Mouse (Mus musculus): ENCODE data around the gene Dbndd1. TPM values are rescaled to one million over a fixed set of nuclear protein-coding genes. Genes with fewer than 3 reads are reported as not detected.

The Dbndd1 gene
- polyA plus RNA-seq, 1 experiment from 2014 or later = 0.87 TPM

GRCm38 (mm10) chr8:123518667-123519066 lies 3.4 kb upstream of the Dbndd1 start, which contains the start of gene Gas8:
Gene Gas8 (plus strand): TSS chr8:123518834.
- H3K9me3 ChIP-seq (ENCODE audit: control insufficient read depth) = no peaks in the 10 kb centered on the region
- no peak within 1 kb of the TSS; the same call in 1 of the 2 replicates for H3K27ac ChIP-seq (ENCODE audit: low read depth, low read length)
- 1% methylated on average over 20 of the region's 20 CpGs for WGBS
- peak within 1 kb of the TSS; percentile 84 for H3K4me2 ChIP-seq (replicated peaks; ENCODE audit: low read depth)
- peak; percentile 39 for TF ChIP-seq CTCF (IDR thresholded peaks at IDR 0.05; ENCODE audit: low read depth)
- peak within 1 kb of the TSS; percentile 64 for H3K9ac ChIP-seq (ENCODE audit: low read depth, low read length)
- H3K4me3 ChIP-seq (ENCODE audit: low read depth, low read length) = peak within 1 kb of the TSS; percentile 56
- peak; percentile 94 for ATAC-seq
- peaks cover 31% of the 10 kb centered on the region for H3K27me3 ChIP-seq (replicated peaks; ENCODE audit: control insufficient read depth, insufficient read depth, low read length)
- H3K36me3 ChIP-seq (ENCODE audit: control insufficient read depth, insufficient read depth) = peaks cover 11% of the 10 kb centered on the region
- peaks cover 7% of the 10 kb centered on the region for H3K4me1 ChIP-seq (replicated peaks; ENCODE audit: control insufficient read depth, insufficient read depth, low read length)

- no peak overlapping the region for H3K9ac ChIP-seq (ENCODE audit: low read depth, low read length)
- TF ChIP-seq CTCF (IDR thresholded peaks at IDR 0.05; ENCODE audit: low read depth) = no peak
- peaks cover 36% of the 10 kb centered on the region for H3K27me3 ChIP-seq (replicated peaks; ENCODE audit: control insufficient read depth, insufficient read depth, low read length)
- H3K36me3 ChIP-seq (ENCODE audit: control insufficient read depth, insufficient read depth) = peaks cover 11% of the 10 kb centered on the region
- no peaks in the 10 kb centered on the region for H3K9me3 ChIP-seq (ENCODE audit: control insufficient read depth)
- H3K4me2 ChIP-seq (replicated peaks; ENCODE audit: low read depth) = peak overlapping the region; percentile 84
- ATAC-seq = no peak
- no peak overlapping the region for H3K27ac ChIP-seq (ENCODE audit: low read depth, low read length)
- 32% methylated on average over 10 of the region's 10 CpGs for WGBS
- peaks cover 7% of the 10 kb centered on the region for H3K4me1 ChIP-seq (replicated peaks; ENCODE audit: control insufficient read depth, insufficient read depth, low read length)
- H3K4me3 ChIP-seq (ENCODE audit: low read depth, low read length) = peak overlapping the region; percentile 56; the same call in 1 of the 2 replicates
Observed at GRCm38 (mm10) chr8:123518172-123518571, 2.9 kb upstream of the Dbndd1 start.

DNA sequence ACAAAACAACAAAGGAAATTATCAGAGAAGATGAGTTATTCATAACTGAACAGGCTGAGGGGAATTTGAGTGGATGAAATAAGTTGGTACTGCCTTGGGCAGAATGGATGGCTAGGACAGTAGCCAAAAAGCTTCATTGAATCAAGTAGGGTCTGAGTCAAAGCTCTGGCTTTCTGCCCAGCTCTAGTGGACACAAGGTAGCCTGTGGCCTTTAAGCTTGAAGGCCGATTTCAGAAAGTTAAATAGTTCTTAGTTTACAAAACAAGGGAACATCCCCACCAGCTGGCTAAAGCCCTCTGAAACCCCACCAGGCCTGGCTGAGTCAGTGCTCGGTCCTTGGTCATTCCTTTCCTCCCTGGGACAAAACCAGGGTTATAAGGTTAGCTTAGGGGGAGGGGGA lies 1.3 kb upstream of the Dbndd1 start:
- H3K27ac ChIP-seq (ENCODE audit: low read depth, low read length) = no peak overlapping the region
- no peak overlapping the region for H3K9ac ChIP-seq (ENCODE audit: low read depth, low read length)
- WGBS = 41% methylated on average over 2 of the region's 2 CpGs
- no peak for ATAC-seq
- no peak for TF ChIP-seq CTCF (IDR thresholded peaks at IDR 0.05; ENCODE audit: low read depth)
- peaks cover 45% of the 10 kb centered on the region for H3K27me3 ChIP-seq (replicated peaks; ENCODE audit: control insufficient read depth, insufficient read depth, low read length)
- H3K36me3 ChIP-seq (ENCODE audit: control insufficient read depth, insufficient read depth) = peaks cover 2% of the 10 kb centered on the region; the same call in 1 of the 2 replicates
- no peak overlapping the region for H3K4me2 ChIP-seq (replicated peaks; ENCODE audit: low read depth)
- no peak overlapping the region for H3K4me3 ChIP-seq (ENCODE audit: low read depth, low read length)
- peaks cover 7% of the 10 kb centered on the region for H3K4me1 ChIP-seq (replicated peaks; ENCODE audit: control insufficient read depth, insufficient read depth, low read length)
- no peaks in the 10 kb centered on the region for H3K9me3 ChIP-seq (ENCODE audit: control insufficient read depth)

DNA sequence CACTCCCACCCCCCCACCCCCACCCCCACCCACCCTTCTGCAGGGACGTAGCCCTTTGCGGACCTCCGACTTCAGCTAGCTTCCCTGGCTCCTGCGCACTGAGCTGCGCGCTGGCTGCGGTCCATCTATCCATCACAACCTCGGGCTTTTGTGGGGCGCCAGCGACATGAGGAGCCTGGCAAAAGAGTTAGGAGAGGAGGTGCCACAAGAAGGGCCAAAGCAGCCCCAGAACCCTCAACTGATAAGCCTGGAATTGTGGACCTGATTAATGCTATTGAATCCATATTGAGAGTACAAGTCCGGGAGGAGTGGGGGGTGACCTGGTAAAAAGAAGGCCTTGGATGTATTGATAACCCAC lies 256 bp upstream of the Dbndd1 start:
- Histone ChIP-seq H3K4me3 (ENCODE audit: low read depth, low read length) (peak overlapping the region; percentile 49), H3K9ac (ENCODE audit: low read depth, low read length) (no peak overlapping the region), H3K9me3 (ENCODE audit: control insufficient read depth) (no peaks in the 10 kb centered on the region), H3K27me3 (replicated peaks; ENCODE audit: control insufficient read depth, insufficient read depth, low read length) (peaks cover 45% of the 10 kb centered on the region), H3K4me1 (replicated peaks; ENCODE audit: control insufficient read depth, insufficient read depth, low read length) (peaks cover 7% of the 10 kb centered on the region), H3K27ac (ENCODE audit: low read depth, low read length) (no peak overlapping the region), H3K36me3 (ENCODE audit: control insufficient read depth, insufficient read depth) (no peaks in the 10 kb centered on the region), H3K4me2 (replicated peaks; ENCODE audit: low read depth) (peak overlapping the region; percentile 95)
- whole genome bisulfite sequencing = 2% methylated on average over 11 of the region's 11 CpGs
- no peak for ATAC-seq
- no peak for TF ChIP-seq CTCF (IDR thresholded peaks at IDR 0.05; ENCODE audit: low read depth)

DNA sequence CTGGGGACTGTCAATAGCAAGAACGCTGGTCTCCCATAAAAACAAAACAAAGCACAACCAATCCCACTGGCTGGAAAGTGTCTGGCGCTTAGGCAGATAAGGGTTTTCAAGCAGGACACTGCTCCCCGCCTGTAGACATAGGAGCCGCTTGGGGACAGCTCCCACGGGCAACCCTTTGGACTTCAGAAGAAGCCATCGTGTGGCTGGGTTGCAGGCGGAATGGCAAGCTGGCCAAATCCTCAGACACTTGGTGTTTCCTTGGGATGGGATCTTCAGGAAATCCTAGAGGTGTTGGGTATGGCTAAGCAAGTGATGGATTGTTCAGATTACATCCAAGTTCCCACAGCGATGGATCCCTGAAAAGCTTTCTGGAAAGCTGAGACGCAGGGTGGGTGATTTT lies 1.1 kb downstream of the Dbndd1 start:
- peak overlapping the region; percentile 95; the same call in 1 of the 2 replicates for H3K4me2 ChIP-seq (replicated peaks; ENCODE audit: low read depth)
- peak overlapping the region; percentile 49; the same call in 1 of the 2 replicates for H3K4me3 ChIP-seq (ENCODE audit: low read depth, low read length)
- H3K4me1 ChIP-seq (replicated peaks; ENCODE audit: control insufficient read depth, insufficient read depth, low read length) = peaks cover 2% of the 10 kb centered on the region
- peaks cover 45% of the 10 kb centered on the region for H3K27me3 ChIP-seq (replicated peaks; ENCODE audit: control insufficient read depth, insufficient read depth, low read length)
- no peak overlapping the region for H3K27ac ChIP-seq (ENCODE audit: low read depth, low read length)
- ATAC-seq = no peak
- no peaks in the 10 kb centered on the region; the same call in 1 of the 2 replicates for H3K36me3 ChIP-seq (ENCODE audit: control insufficient read depth, insufficient read depth)
- TF ChIP-seq CTCF (IDR thresholded peaks at IDR 0.05; ENCODE audit: low read depth) = no peak
- no peaks in the 10 kb centered on the region for H3K9me3 ChIP-seq (ENCODE audit: control insufficient read depth)
- WGBS = 4% methylated on average over 9 of the region's 9 CpGs
- H3K9ac ChIP-seq (ENCODE audit: low read depth, low read length) = no peak overlapping the region

DNA sequence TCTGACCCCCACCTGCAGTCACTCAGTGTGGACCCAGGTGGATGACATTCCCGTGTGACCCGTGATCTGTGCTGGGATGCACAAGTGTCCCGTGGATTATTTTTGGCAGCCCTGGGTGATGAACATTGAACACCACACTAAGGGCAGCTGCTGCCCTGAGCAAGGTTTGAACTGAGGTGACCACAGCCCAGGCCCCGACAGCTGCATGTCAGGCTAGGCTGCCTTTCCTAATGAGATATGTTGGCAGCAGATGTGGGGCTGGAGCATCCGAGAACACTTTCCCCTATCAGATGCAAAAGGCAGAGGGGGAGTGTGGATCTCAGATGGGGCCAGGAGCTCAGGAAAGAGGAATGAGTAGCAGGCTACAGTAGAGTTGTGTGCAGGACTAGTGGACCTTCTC lies 4.4 kb downstream of the Dbndd1 start:
- H3K9me3 ChIP-seq (ENCODE audit: control insufficient read depth) = no peaks in the 10 kb centered on the region
- no peaks in the 10 kb centered on the region for H3K4me1 ChIP-seq (replicated peaks; ENCODE audit: control insufficient read depth, insufficient read depth, low read length)
- H3K36me3 ChIP-seq (ENCODE audit: control insufficient read depth, insufficient read depth) = peaks cover 16% of the 10 kb centered on the region
- TF ChIP-seq CTCF (IDR thresholded peaks at IDR 0.05; ENCODE audit: low read depth) = no peak
- H3K27ac ChIP-seq (ENCODE audit: low read depth, low read length) = no peak overlapping the region
- 82% methylated on average over 5 of the region's 5 CpGs for WGBS
- peaks cover 34% of the 10 kb centered on the region for H3K27me3 ChIP-seq (replicated peaks; ENCODE audit: control insufficient read depth, insufficient read depth, low read length)
- no peak overlapping the region for H3K4me2 ChIP-seq (replicated peaks; ENCODE audit: low read depth)
- no peak for ATAC-seq
- H3K4me3 ChIP-seq (ENCODE audit: low read depth, low read length) = no peak overlapping the region
- no peak overlapping the region for H3K9ac ChIP-seq (ENCODE audit: low read depth, low read length)

DNA sequence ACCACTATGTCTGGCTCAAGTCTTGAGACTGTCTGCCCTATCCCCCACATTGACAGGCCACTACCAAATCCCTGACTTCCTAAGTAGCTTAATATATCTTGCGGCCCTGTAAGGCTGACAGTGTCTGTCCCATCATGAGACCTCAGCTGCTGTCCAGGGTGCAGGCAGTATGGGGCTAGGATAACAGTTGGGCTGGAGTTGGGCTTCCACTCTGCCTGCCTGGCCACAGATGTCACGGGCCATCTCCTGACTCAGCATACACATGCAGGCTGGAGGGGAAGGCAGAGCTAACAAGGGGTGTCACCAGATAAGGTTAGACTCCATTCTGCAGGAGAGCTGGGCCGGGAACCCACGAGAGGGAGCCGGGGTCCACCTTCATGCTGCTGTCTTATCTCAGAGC lies 8.1 kb downstream of the Dbndd1 start:
- H3K4me3 ChIP-seq (ENCODE audit: low read depth, low read length) = no peak overlapping the region
- no peaks in the 10 kb centered on the region for H3K27me3 ChIP-seq (replicated peaks; ENCODE audit: control insufficient read depth, insufficient read depth, low read length)
- no peak overlapping the region for H3K4me2 ChIP-seq (replicated peaks; ENCODE audit: low read depth)
- H3K27ac ChIP-seq (ENCODE audit: low read depth, low read length) = no peak overlapping the region
- ATAC-seq = no peak
- H3K9me3 ChIP-seq (ENCODE audit: control insufficient read depth) = no peaks in the 10 kb centered on the region
- no peak overlapping the region for H3K9ac ChIP-seq (ENCODE audit: low read depth, low read length)
- peaks cover 52% of the 10 kb centered on the region for H3K36me3 ChIP-seq (ENCODE audit: control insufficient read depth, insufficient read depth)
- no peak for TF ChIP-seq CTCF (IDR thresholded peaks at IDR 0.05; ENCODE audit: low read depth)
- 99% methylated on average over 5 of the region's 5 CpGs for WGBS
- no peaks in the 10 kb centered on the region for H3K4me1 ChIP-seq (replicated peaks; ENCODE audit: control insufficient read depth, insufficient read depth, low read length)
